In the genomic region with DNA sequence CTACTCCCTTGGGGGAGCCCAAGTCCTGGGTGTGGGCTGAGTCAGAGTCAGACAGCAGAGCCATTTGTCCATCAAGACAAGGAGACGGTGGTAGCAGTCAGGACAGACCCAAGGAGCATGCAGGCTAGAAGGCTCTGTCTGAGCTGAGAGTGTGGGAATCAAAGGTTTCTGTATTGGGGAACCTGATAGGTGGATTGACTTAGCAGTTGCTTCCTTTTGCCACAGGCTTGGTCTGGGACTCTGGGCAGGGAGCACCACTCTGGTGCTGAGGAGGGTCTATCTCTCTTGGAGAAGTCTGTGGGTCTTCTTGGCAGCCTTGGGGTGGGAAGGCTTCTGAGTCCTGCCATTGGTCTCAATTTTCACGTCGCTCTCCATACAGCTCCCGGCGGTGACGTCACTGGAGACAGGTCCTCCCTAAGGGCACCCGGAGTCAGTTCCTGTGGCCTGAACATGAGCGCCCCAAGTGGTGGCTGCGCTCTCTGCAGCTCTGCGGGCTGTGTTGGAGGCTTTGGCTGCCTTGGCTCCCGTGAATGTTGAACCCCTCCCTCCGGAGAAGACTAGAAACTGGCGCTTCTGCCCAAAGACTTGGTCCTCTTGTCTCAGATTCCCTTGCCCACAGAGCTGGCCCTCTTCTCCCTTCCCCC, we compare ENCODE assay signal across 9 mouse cellular contexts. TPM values are rescaled to one million over a fixed set of nuclear protein-coding genes. Genes with fewer than 3 reads are reported as not detected.
A peak's percentile ranks its signal among the peaks of the same experiment; 100 is the strongest.
DNase-seq lines count a peak whose midpoint lies in the region; ATAC-seq lines count a peak whose summit lies in the region.
"Had no signal": no experiment of that assay in that cellular context is flagged by ENCODE, and none has a peak within 500 bp of the region (broad histone marks: within the 10 kb centered on the region; RNA-seq: fewer than 3 reads in every experiment).

No protein-coding gene starts in this region.

- 6% methylated on average over 13 of the region's 13 CpGs for WGBS in midbrain, embryonic 10.5 days
- 7% methylated on average over 13 of the region's 13 CpGs for WGBS in midbrain, embryonic 16.5 days
- 5% methylated on average over 13 of the region's 13 CpGs for WGBS in embryonic facial prominence, embryonic 10.5 days
- 7% methylated on average over 13 of the region's 13 CpGs for WGBS in midbrain, embryonic 13.5 days

- no peak overlapping the region for H3K4me2 ChIP-seq in midbrain, embryonic 16.5 days (ENCODE audit: low read length)
- H3K4me2 ChIP-seq in midbrain, embryonic 13.5 days (replicated peaks) = 0 out of 2 replicates have a peak overlapping the region, but pooled peaks have one; percentile 28

- peak overlapping the region; percentile 32 for H3K4me3 ChIP-seq in midbrain, embryonic 10.5 days
- no peak overlapping the region for H3K4me3 ChIP-seq in midbrain, embryonic 16.5 days (ENCODE audit: low read depth, low read length)
- H3K4me3 ChIP-seq in embryonic facial prominence, embryonic 10.5 days = peak overlapping the region; percentile 38
- H3K4me3 ChIP-seq in midbrain, embryonic 13.5 days (replicated peaks) = no peak overlapping the region

- peak; percentile 81 for DNase-seq in midbrain, embryonic 10.5 days (ENCODE audit: low spot score)
- peak; percentile 82 for DNase-seq in embryonic facial prominence, embryonic 10.5 days (ENCODE audit: low spot score)
- DNase-seq in heart, adult 8-10 months (ENCODE audit: low spot score) = peak; percentile 61
- peak; percentile 84 for DNase-seq in kidney, adult 18-20 months
- DNase-seq in left cerebral cortex, postnatal 36 days (ENCODE audit: low spot score in 2 of 2) = peak; percentile 59 to 60
- peak; percentile 13 to 47 for DNase-seq in spleen, adult 18-20 months

- H3K9me3 ChIP-seq in midbrain, embryonic 10.5 days (replicated peaks) = peaks cover 7% of the 10 kb centered on the region; the same call in 1 of the 2 replicates
- H3K9me3 ChIP-seq in midbrain, embryonic 16.5 days (replicated peaks; ENCODE audit: control insufficient read depth, low read length, poor library complexity, severe bottlenecking) = peaks cover 5% of the 10 kb centered on the region; the same call in 1 of the 2 replicates
- H3K9me3 ChIP-seq in embryonic facial prominence, embryonic 10.5 days = peaks cover 4% of the 10 kb centered on the region; the same call in 1 of the 2 replicates
- 0 out of 2 replicates have a peak, but pooled peaks cover 2% of the 10 kb centered on the region for H3K9me3 ChIP-seq in midbrain, embryonic 13.5 days

- ATAC-seq in midbrain, embryonic 16.5 days = no peak
- 0 out of 2 replicates have a peak, but pooled peaks have one; percentile 27 for ATAC-seq in midbrain, embryonic 13.5 days

- H3K4me1 ChIP-seq in midbrain, embryonic 10.5 days = peaks cover 9% of the 10 kb centered on the region
- peaks cover under 1% of the 10 kb centered on the region; the same call in 1 of the 2 replicates for H3K4me1 ChIP-seq in midbrain, embryonic 16.5 days (ENCODE audit: control insufficient read depth, insufficient read depth, low read length)
- peaks cover 9% of the 10 kb centered on the region for H3K4me1 ChIP-seq in embryonic facial prominence, embryonic 10.5 days
- peaks cover 1% of the 10 kb centered on the region; the same call in 1 of the 2 replicates for H3K4me1 ChIP-seq in midbrain, embryonic 13.5 days (replicated peaks)

- H3K27ac ChIP-seq in midbrain, embryonic 10.5 days (replicated peaks) = no peak overlapping the region
- H3K27ac ChIP-seq in midbrain, embryonic 16.5 days (ENCODE audit: low read length) = no peak overlapping the region
- no peak overlapping the region for H3K27ac ChIP-seq in embryonic facial prominence, embryonic 10.5 days (replicated peaks)
- H3K27ac ChIP-seq in midbrain, embryonic 13.5 days = no peak overlapping the region

- no peaks in the 10 kb centered on the region for H3K27me3 ChIP-seq in midbrain, embryonic 10.5 days (ENCODE audit: low read depth, poor library complexity, severe bottlenecking)
- H3K27me3 ChIP-seq in midbrain, embryonic 16.5 days (ENCODE audit: control insufficient read depth, insufficient read depth, low read depth, low read length) = no peaks in the 10 kb centered on the region
- no peaks in the 10 kb centered on the region for H3K27me3 ChIP-seq in embryonic facial prominence, embryonic 10.5 days (replicated peaks; ENCODE audit: low read depth, poor library complexity, severe bottlenecking)
- no peaks in the 10 kb centered on the region for H3K27me3 ChIP-seq in midbrain, embryonic 13.5 days

- H3K9ac ChIP-seq in midbrain, embryonic 16.5 days (ENCODE audit: low read depth, low read length) = no peak overlapping the region
- no peak overlapping the region for H3K9ac ChIP-seq in midbrain, embryonic 13.5 days (replicated peaks)

- no peaks in the 10 kb centered on the region for H3K36me3 ChIP-seq in midbrain, embryonic 10.5 days
- no peaks in the 10 kb centered on the region for H3K36me3 ChIP-seq in midbrain, embryonic 16.5 days (ENCODE audit: control insufficient read depth, insufficient read depth, low read length)
- no peaks in the 10 kb centered on the region for H3K36me3 ChIP-seq in embryonic facial prominence, embryonic 10.5 days (replicated peaks)
- no peaks in the 10 kb centered on the region for H3K36me3 ChIP-seq in midbrain, embryonic 13.5 days
- H3K36me3 ChIP-seq: G1E had no signal

- intact Hi-C loops in left cerebral cortex, postnatal 36 days (cut with DNase I) = no loop called here

RNA-seq across cellular contexts. Expression of a gene that starts 5.7 kb away (rescaled TPM):
- not detected in 2 replicates for polyA plus RNA-seq in midbrain, embryonic 10.5 days (2016; fragmentation: Nextera tagmentation; extraction: Ambion mirVana)
- not detected in 2 replicates for polyA plus RNA-seq in midbrain, embryonic 16.5 days (2015; fragmentation: Nextera tagmentation; extraction: Ambion mirVana)
- polyA plus RNA-seq in embryonic facial prominence, embryonic 10.5 days (2016; fragmentation: Nextera tagmentation; extraction: Ambion mirVana) = not detected in 2 replicates
- total RNA-seq in heart, adult 8-10 months (2022) = not detected
- not detected for total RNA-seq in left cerebral cortex, postnatal 36 days (2021)
- polyA plus RNA-seq in midbrain, embryonic 13.5 days (2015; fragmentation: Nextera tagmentation; extraction: Ambion mirVana) = not detected in 2 replicates
- total RNA-seq: G1E had no signal
- polyA plus RNA-seq: G1E had no signal

RNA-seq across cellular contexts. Expression of a gene that starts 10.3 kb away (rescaled TPM):
- polyA plus RNA-seq in midbrain, embryonic 10.5 days (2016; fragmentation: Nextera tagmentation; extraction: Ambion mirVana) = not detected in 2 replicates
- 0.28 TPM in 1 of 2 replicates, not detected in the other for polyA plus RNA-seq in midbrain, embryonic 16.5 days (2015; fragmentation: Nextera tagmentation; extraction: Ambion mirVana)
- polyA plus RNA-seq in embryonic facial prominence, embryonic 10.5 days (2016; fragmentation: Nextera tagmentation; extraction: Ambion mirVana) = not detected in 2 replicates
- not detected for total RNA-seq in heart, adult 8-10 months (2022)
- not detected for total RNA-seq in left cerebral cortex, postnatal 36 days (2021)
- not detected in 2 replicates for polyA plus RNA-seq in midbrain, embryonic 13.5 days (2015; fragmentation: Nextera tagmentation; extraction: Ambion mirVana)
- total RNA-seq: G1E had no signal
- polyA plus RNA-seq: G1E had no signal

RNA-seq across cellular contexts. Expression of a gene that starts 14.6 kb away (rescaled TPM):
- polyA plus RNA-seq in midbrain, embryonic 10.5 days (2016; fragmentation: Nextera tagmentation; extraction: Ambion mirVana) = 0.05 TPM in 1 of 2 replicates, not detected in the other
- 0.35 and 0.70 TPM in 2 replicates for polyA plus RNA-seq in midbrain, embryonic 16.5 days (2015; fragmentation: Nextera tagmentation; extraction: Ambion mirVana)
- polyA plus RNA-seq in embryonic facial prominence, embryonic 10.5 days (2016; fragmentation: Nextera tagmentation; extraction: Ambion mirVana) = 0.12 TPM in 1 of 2 replicates, not detected in the other
- total RNA-seq in heart, adult 8-10 months (2022) = not detected
- total RNA-seq in left cerebral cortex, postnatal 36 days (2021) = under 1 TPM in 1 of 2 experiments, not detected in 1; 0.37 TPM
- 0.17 and 0.19 TPM in 2 replicates for polyA plus RNA-seq in midbrain, embryonic 13.5 days (2015; fragmentation: Nextera tagmentation; extraction: Ambion mirVana)
- total RNA-seq: G1E had no signal
- polyA plus RNA-seq: G1E had no signal

RNA-seq across cellular contexts. Expression of a gene that starts 20.1 kb away (rescaled TPM):
- not detected in 2 replicates for polyA plus RNA-seq in midbrain, embryonic 10.5 days (2016; fragmentation: Nextera tagmentation; extraction: Ambion mirVana)
- polyA plus RNA-seq in midbrain, embryonic 16.5 days (2015; fragmentation: Nextera tagmentation; extraction: Ambion mirVana) = 0.10 TPM in 1 of 2 replicates, not detected in the other
- polyA plus RNA-seq in embryonic facial prominence, embryonic 10.5 days (2016; fragmentation: Nextera tagmentation; extraction: Ambion mirVana) = not detected in 2 replicates
- not detected for total RNA-seq in heart, adult 8-10 months (2022)
- total RNA-seq in left cerebral cortex, postnatal 36 days (2021) = not detected
- not detected in 2 replicates for polyA plus RNA-seq in midbrain, embryonic 13.5 days (2015; fragmentation: Nextera tagmentation; extraction: Ambion mirVana)
- polyA plus RNA-seq: G1E had no signal

RNA-seq across cellular contexts. Expression of a gene that starts 38.1 kb away (rescaled TPM):
- 0.07 TPM in 1 of 2 replicates, not detected in the other for polyA plus RNA-seq in midbrain, embryonic 10.5 days (2016; fragmentation: Nextera tagmentation; extraction: Ambion mirVana)
- not detected in 2 replicates for polyA plus RNA-seq in midbrain, embryonic 16.5 days (2015; fragmentation: Nextera tagmentation; extraction: Ambion mirVana)
- not detected in 2 replicates for polyA plus RNA-seq in embryonic facial prominence, embryonic 10.5 days (2016; fragmentation: Nextera tagmentation; extraction: Ambion mirVana)
- not detected for total RNA-seq in heart, adult 8-10 months (2022)
- total RNA-seq in left cerebral cortex, postnatal 36 days (2021) = not detected
- polyA plus RNA-seq in midbrain, embryonic 13.5 days (2015; fragmentation: Nextera tagmentation; extraction: Ambion mirVana) = not detected in 2 replicates
- total RNA-seq: G1E had no signal
- polyA plus RNA-seq: G1E had no signal

Comparison
In these comparisons a context has a peak if more than half of its experiments do, and no peak if none do; other contexts are left out.
1. H3K4me3 ChIP-seq: peak in midbrain, embryonic 10.5 days (single experiment) and embryonic facial prominence, embryonic 10.5 days (single experiment); none in midbrain, embryonic 16.5 days (single experiment) and midbrain, embryonic 13.5 days (single experiment).
2. DNase-seq: peak in every context shown above with its lines; median percentile 84 in kidney, adult 18-20 months; 82 in embryonic facial prominence, embryonic 10.5 days; 81 in midbrain, embryonic 10.5 days; 61 in heart, adult 8-10 months; 60 in left cerebral cortex, postnatal 36 days; 30 in spleen, adult 18-20 months.